Mouse (Mus musculus) liver, embryonic 12.5 days (tissue): ENCODE results near the gene Drc3. TPM values are rescaled to one million over a fixed set of nuclear protein-coding genes. Genes with fewer than 3 reads are reported as not detected.

Experiments
- ATAC-seq: fragments of 200-750 bp; cut with Nextera tagmentation; 2 replicates; pipeline ENCODE4 v1.8.0; 2017; ENCODE audit warnings: moderate number of reproducible peaks, mild to moderate bottlenecking, moderate library complexity
- H3K27ac ChIP-seq: fragments of 300-500 bp; sonication (generic); 2 replicates; pipeline ENCODE4 v1.5.1; 2016; ENCODE audit warnings: mild to moderate bottlenecking
- H3K27me3 ChIP-seq: fragments of 300-500 bp; sonication (generic); replicated peaks from 2 replicates; pipeline ENCODE4 v1.6.1; 2016; ENCODE audit warnings: mild to moderate bottlenecking, moderate library complexity
- H3K36me3 ChIP-seq: fragments of 300-500 bp; sonication (generic); 2 replicates; pipeline ENCODE4 v1.6.1; 2016; ENCODE audit warnings: mild to moderate bottlenecking, moderate library complexity
- H3K4me1 ChIP-seq: fragments of 300-500 bp; sonication (generic); 2 replicates; pipeline ENCODE4 v1.6.1; 2016
- H3K4me2 ChIP-seq: fragments of 300-500 bp; sonication (generic); 2 replicates; pipeline ENCODE4 v1.6.1; 2016; ENCODE audit warnings: mild to moderate bottlenecking, moderate library complexity
- H3K4me3 ChIP-seq: fragments of 300-500 bp; sonication (generic); 2 replicates; pipeline ENCODE4 v1.5.1; 2016; ENCODE audit warnings: mild to moderate bottlenecking, moderate library complexity
- H3K9ac ChIP-seq: fragments of 300-500 bp; sonication (generic); 2 replicates; pipeline ENCODE4 v1.6.1; 2016; ENCODE audit warnings: mild to moderate bottlenecking, moderate library complexity
- H3K9me3 ChIP-seq: fragments of 300-500 bp; sonication (generic); replicated peaks from 2 replicates; pipeline ENCODE4 v1.6.1; 2016; ENCODE audit warnings: mild to moderate bottlenecking, moderate library complexity
- WGBS: fragments of 180-500 bp; shearing (Covaris S2); methylation state at CpG from one replicate; pipeline ENCODE4 v1.1.7; 2016; ENCODE audit not compliant: insufficient replicate concordance; 5-methylcytosine and 5-hydroxymethylcytosine counted together
- polyA plus RNA-seq: library from polyadenylated mRNA; unstranded; fragments of >200 nt; fragmentation: Nextera tagmentation; extraction: Ambion mirVana; gene quantifications from 2 replicates; pipeline ENCODE4 v1.2.1, GENCODE M21; 2016

The Drc3 gene
- polyA plus RNA-seq, 1 experiment from 2014 or later: 0.49 TPM

DNA sequence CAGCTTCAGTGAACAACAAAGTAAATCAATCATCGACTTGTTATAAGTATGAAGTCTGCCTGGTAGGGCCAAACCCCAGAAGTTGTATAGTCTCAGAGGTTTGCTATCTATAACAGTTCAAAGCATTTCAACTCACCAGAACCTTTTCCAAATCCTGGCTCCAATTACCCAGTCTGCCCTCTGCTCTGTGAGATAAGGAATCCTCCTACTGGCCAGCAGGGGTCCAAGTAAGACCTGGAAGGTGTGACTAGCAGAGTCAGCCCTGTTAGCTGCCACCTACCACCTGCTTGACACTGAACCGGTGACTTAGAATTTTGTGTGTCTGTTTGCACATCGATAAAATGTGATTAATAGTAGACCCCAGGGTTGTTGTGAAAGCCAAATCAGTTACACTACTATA lies 14.1 kb downstream of the Drc3 start:
- 52% methylated on average over 3 of the region's 3 CpGs for WGBS
- no peak overlapping the region for H3K4me3 ChIP-seq

GRCm38 (mm10) chr11:60368909-60369308 lies 15.8 kb downstream of the Drc3 start:
- H3K9ac ChIP-seq: no peak overlapping the region
- H3K4me1 ChIP-seq: no peaks in the 10 kb centered on the region
- H3K9me3 ChIP-seq: no peaks in the 10 kb centered on the region
- H3K4me2 ChIP-seq: no peak overlapping the region
- no peak for ATAC-seq
- H3K4me3 ChIP-seq: no peak overlapping the region
- WGBS: 57% methylated on average over 4 of the region's 4 CpGs
- H3K36me3 ChIP-seq: no peaks in the 10 kb centered on the region
- H3K27me3 ChIP-seq: peaks cover 32% of the 10 kb centered on the region
- no peak overlapping the region for H3K27ac ChIP-seq

More for the DNA sequence above, 14.1 kb downstream of the Drc3 start:
- H3K9ac ChIP-seq: no peak overlapping the region
- no peaks in the 10 kb centered on the region for H3K9me3 ChIP-seq
- H3K36me3 ChIP-seq: no peaks in the 10 kb centered on the region
- no peak overlapping the region for H3K4me2 ChIP-seq
- H3K27ac ChIP-seq: no peak overlapping the region
- peaks cover 32% of the 10 kb centered on the region for H3K27me3 ChIP-seq
- ATAC-seq: no peak
- H3K4me1 ChIP-seq: no peaks in the 10 kb centered on the region

DNA sequence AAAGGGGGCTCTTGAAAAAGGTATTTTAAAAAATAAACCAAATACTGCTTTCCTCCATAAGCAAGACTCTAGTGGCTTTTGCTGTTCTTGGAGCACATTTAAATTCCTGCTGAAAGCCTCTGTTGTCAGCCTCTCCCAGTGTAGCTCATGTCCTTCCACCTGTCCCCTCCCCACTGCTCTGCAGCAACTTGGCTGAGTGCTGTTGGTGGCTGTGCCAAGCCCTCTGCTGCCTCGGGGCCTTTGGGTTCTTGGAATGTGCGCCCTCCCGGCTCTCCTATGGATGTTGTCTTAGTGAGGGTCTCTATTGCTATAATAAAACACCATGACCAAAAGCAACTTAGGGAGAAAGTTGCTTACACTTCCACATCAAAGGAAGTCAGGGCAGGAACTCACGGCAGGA lies 16.3 kb downstream of the Drc3 start:
- no peaks in the 10 kb centered on the region for H3K4me1 ChIP-seq
- WGBS: 75% methylated on average over 4 of the region's 4 CpGs

DNA sequence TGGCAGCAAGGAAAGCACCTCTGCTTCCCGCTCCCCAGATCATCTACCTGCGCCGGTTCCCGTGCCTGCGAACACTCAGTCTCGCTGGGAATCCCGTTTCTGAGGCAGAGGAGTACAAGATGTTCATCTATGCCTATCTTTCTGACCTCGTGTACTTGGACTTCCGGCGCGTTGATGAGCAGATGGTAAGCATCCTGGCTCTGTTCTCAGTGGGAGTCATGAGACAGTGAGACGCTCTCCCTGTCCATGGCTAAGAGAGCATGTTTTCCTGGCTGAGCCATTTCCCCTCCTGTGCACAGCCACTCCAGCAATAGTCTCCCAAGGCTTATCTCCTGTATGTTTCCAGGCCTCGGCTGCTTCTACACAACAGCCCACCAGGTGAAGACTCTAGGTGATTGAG lies 17.3 kb downstream of the Drc3 start:
- 65% methylated on average over 13 of the region's 13 CpGs for WGBS
- no peak overlapping the region for H3K27ac ChIP-seq
- no peak overlapping the region for H3K4me2 ChIP-seq
- H3K9me3 ChIP-seq: no peaks in the 10 kb centered on the region
- no peak for ATAC-seq
- H3K27me3 ChIP-seq: peaks cover 32% of the 10 kb centered on the region
- H3K9ac ChIP-seq: no peak overlapping the region
- H3K36me3 ChIP-seq: no peaks in the 10 kb centered on the region
- no peak overlapping the region for H3K4me3 ChIP-seq
- no peaks in the 10 kb centered on the region for H3K4me1 ChIP-seq

More for the DNA sequence above, 16.3 kb downstream of the Drc3 start:
- Histone ChIP-seq H3K9me3 (no peaks in the 10 kb centered on the region), H3K27ac (no peak overlapping the region), H3K4me2 (no peak overlapping the region), H3K27me3 (peaks cover 32% of the 10 kb centered on the region), H3K9ac (no peak overlapping the region), H3K36me3 (no peaks in the 10 kb centered on the region), H3K4me3 (no peak overlapping the region)
- ATAC-seq: no peak

DNA sequence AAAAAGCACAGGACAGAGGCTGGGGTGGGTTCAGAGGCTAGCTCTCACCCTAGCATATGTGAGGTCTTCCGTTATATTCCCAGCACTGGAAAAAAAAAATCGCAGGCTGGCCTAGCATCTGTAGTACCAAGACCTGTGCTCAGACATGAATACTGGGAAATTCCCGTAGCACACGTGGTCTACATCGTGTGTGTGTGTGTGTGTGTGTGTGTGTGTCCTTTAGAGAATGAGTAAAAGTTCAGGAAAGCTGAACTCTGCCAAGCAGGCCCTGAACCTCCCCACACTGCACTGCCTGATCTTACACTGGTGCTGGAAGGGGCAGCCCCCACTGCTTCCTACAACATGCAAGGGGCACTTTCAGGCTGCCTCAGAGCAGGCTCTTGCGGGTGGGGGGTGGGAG lies 21.4 kb downstream of the Drc3 start:
- H3K27me3 ChIP-seq: peaks cover 12% of the 10 kb centered on the region
- no peak overlapping the region for H3K27ac ChIP-seq
- no peaks in the 10 kb centered on the region for H3K4me1 ChIP-seq
- no peak overlapping the region for H3K4me2 ChIP-seq
- ATAC-seq: no peak
- H3K4me3 ChIP-seq: no peak overlapping the region
- no peaks in the 10 kb centered on the region for H3K9me3 ChIP-seq
- 71% methylated on average over 6 of the region's 6 CpGs for WGBS
- H3K36me3 ChIP-seq: no peaks in the 10 kb centered on the region
- H3K9ac ChIP-seq: no peak overlapping the region

- Histone ChIP-seq H3K36me3 (no peaks in the 10 kb centered on the region), H3K4me3 (no peak overlapping the region), H3K9ac (no peak overlapping the region), H3K4me2 (no peak overlapping the region), H3K27me3 (peaks cover 37% of the 10 kb centered on the region), H3K4me1 (no peaks in the 10 kb centered on the region), H3K9me3 (no peaks in the 10 kb centered on the region), H3K27ac (no peak overlapping the region)
- WGBS: 76% methylated on average over 6 of the region's 6 CpGs
- ATAC-seq: no peak
Measured at GRCm38 (mm10) chr11:60383518-60383917, 30.4 kb downstream of the Drc3 start.

GRCm38 (mm10) chr11:60384762-60385421 lies 31.8 kb downstream of the Drc3 start:
- Histone ChIP-seq H3K4me3 (no peak overlapping the region), H3K9me3 (no peaks in the 10 kb centered on the region), H3K4me1 (no peaks in the 10 kb centered on the region), H3K36me3 (no peaks in the 10 kb centered on the region), H3K27me3 (peaks cover 37% of the 10 kb centered on the region), H3K27ac (no peak overlapping the region), H3K9ac (no peak overlapping the region), H3K4me2 (0 out of 2 replicates have a peak overlapping the region, but pooled peaks have one; percentile 10)
- WGBS: 18% methylated on average over 16 of the region's 16 CpGs
- no peak for ATAC-seq

GRCm38 (mm10) chr11:60385946-60386345 lies 32.8 kb downstream of the Drc3 start:
- no peaks in the 10 kb centered on the region for H3K36me3 ChIP-seq
- 69% methylated on average over 5 of the region's 5 CpGs for WGBS
- H3K9me3 ChIP-seq: no peaks in the 10 kb centered on the region
- ATAC-seq: no peak
- H3K27me3 ChIP-seq: peaks cover 37% of the 10 kb centered on the region
- H3K27ac ChIP-seq: no peak overlapping the region
- no peak overlapping the region for H3K9ac ChIP-seq
- no peaks in the 10 kb centered on the region for H3K4me1 ChIP-seq
- H3K4me2 ChIP-seq: no peak overlapping the region
- H3K4me3 ChIP-seq: no peak overlapping the region

- WGBS: 70% methylated on average over 2 of the region's 2 CpGs
- Histone ChIP-seq H3K27ac (no peak overlapping the region), H3K27me3 (peaks cover 29% of the 10 kb centered on the region), H3K4me2 (no peak overlapping the region), H3K36me3 (no peaks in the 10 kb centered on the region), H3K9me3 (no peaks in the 10 kb centered on the region), H3K4me3 (no peak overlapping the region), H3K4me1 (no peaks in the 10 kb centered on the region), H3K9ac (no peak overlapping the region)
- no peak for ATAC-seq
Measured at GRCm38 (mm10) chr11:60387944-60388343, 34.8 kb downstream of the Drc3 start.

DNA sequence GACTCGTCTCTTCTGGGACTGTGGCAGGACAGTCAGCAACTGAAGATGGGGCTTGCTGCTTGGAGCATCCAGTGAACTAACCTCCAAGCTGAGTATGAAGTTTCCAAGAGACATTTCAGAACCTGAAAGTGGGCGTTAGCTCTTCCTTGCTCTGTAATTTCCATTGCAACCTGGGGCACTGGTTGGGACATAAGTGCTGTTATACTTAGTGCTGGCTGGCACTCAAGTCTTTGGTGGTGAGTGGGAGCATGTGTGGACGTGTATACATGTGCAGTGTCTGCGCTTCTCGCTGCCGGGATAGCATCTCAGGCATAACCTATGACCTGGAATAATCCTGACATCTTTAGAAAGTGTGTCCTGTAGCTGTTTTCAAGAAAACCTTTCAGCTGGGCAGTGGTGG lies 38.2 kb downstream of the Drc3 start:
- no peak for ATAC-seq
- Histone ChIP-seq H3K4me2 (no peak overlapping the region), H3K4me3 (no peak overlapping the region), H3K9me3 (no peaks in the 10 kb centered on the region), H3K27ac (no peak overlapping the region), H3K9ac (no peak overlapping the region), H3K27me3 (peaks cover 4% of the 10 kb centered on the region; the same call in 1 of the 2 replicates), H3K36me3 (no peaks in the 10 kb centered on the region), H3K4me1 (no peaks in the 10 kb centered on the region)
- 70% methylated on average over 6 of the region's 6 CpGs for WGBS

DNA sequence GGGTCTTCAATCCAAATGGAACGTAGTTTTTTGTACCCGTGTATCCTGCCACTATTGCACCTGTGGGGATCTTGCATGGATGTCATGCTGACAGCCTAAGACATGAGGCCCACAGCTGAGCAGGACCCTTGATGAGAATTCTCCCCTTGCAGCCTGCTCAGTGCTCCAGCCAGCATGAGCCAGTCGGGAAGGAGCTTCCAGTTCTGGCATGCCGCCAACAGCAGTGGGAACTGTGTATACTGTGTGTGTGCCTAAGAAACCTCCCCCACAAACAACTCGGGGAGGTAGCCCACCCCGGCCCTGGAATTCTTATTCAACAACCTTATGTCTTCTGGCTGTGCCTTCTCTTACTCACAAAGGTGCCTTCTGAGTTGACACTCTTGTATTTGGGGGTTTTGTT lies 43.4 kb downstream of the Drc3 start:
- Histone ChIP-seq H3K27ac (no peak overlapping the region), H3K27me3 (no peaks in the 10 kb centered on the region), H3K4me2 (no peak overlapping the region), H3K4me3 (no peak overlapping the region), H3K9me3 (no peaks in the 10 kb centered on the region), H3K36me3 (peaks cover 18% of the 10 kb centered on the region), H3K4me1 (no peaks in the 10 kb centered on the region), H3K9ac (no peak overlapping the region)
- WGBS: 71% methylated on average over 6 of the region's 6 CpGs
- ATAC-seq: no peak

DNA sequence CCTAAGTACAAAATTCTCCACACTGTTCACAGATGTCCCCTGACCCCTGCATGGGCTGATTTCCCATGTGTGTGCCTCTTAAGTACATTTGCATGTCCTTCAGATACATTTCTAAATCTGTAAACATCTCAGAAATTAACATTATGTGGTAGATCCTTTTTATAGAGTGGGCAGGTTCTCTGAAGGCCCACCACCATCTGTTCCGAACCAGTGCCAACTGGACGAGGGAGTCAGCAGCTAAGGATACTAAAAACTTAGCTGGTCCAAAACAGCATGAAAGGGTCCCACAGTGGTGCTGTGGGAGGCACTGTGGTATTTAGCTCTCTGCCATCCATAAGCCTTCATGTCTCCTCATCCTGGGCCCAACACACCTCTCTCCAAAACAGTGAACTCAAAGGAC lies 44.0 kb downstream of the Drc3 start:
- ATAC-seq: no peak
- WGBS: 69% methylated on average over 2 of the region's 2 CpGs
- H3K27me3 ChIP-seq: no peaks in the 10 kb centered on the region
- H3K27ac ChIP-seq: no peak overlapping the region
- H3K4me1 ChIP-seq: no peaks in the 10 kb centered on the region
- no peak overlapping the region for H3K9ac ChIP-seq
- H3K9me3 ChIP-seq: no peaks in the 10 kb centered on the region
- H3K36me3 ChIP-seq: peaks cover 25% of the 10 kb centered on the region
- no peak overlapping the region for H3K4me3 ChIP-seq
- no peak overlapping the region for H3K4me2 ChIP-seq

DNA sequence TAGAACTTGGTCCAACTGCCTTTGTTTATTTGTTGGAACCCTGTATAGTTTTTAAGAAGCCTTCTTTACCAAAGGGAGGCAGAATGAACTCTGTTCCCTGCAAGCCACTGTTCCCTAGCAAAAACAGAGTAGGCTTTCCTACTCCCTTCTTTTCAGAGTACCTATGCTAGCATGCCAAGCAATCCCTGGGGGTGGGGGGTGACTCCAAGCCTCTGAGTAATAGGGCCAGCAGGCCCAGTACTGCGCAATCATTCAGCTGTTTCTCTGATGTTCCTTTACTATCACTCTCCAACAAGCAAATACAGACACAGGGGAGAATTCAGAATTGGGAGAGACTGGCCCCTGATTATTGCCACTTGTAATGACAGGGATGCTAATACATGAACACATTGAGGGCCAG lies 53.5 kb downstream of the Drc3 start:
- H3K4me2 ChIP-seq: no peak overlapping the region
- H3K36me3 ChIP-seq: peaks cover 92% of the 10 kb centered on the region
- no peaks in the 10 kb centered on the region; the same call in 1 of the 2 replicates for H3K4me1 ChIP-seq
- 89% methylated on average over 1 of the region's 1 CpGs for WGBS
- H3K9me3 ChIP-seq: no peaks in the 10 kb centered on the region
- H3K9ac ChIP-seq: no peak overlapping the region
- H3K4me3 ChIP-seq: no peak overlapping the region
- no peaks in the 10 kb centered on the region for H3K27me3 ChIP-seq
- ATAC-seq: no peak
- no peak overlapping the region for H3K27ac ChIP-seq
